Mouse (Mus musculus): ENCODE measurements around the gene Batf.

DNA sequence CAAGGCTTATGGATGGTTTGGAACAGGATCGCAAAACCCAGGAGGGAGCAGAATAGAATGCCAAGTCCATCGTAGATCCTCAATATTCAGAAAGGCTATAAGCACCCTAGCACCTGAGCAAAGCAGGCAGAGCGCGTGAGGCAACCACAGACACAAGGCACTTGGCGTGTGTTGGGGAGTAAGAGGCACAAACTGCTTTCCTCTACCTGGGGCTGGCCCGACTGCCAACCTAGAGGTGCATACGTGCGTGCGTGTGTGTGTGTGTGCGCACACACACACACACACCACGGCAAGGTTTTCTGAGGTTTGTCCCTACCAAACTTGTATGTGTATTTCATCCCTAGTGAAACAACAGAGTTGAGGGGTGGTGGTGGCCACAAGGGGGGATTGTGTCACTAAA lies 20.9 kb downstream of the Batf start:
- no peak for TF ChIP-seq CTCF (IDR thresholded peaks at IDR 0.05; ENCODE audit: insufficient read depth, low read depth, low read length)
- no peak for TF ChIP-seq POLR2A (IDR thresholded peaks at IDR 0.05; ENCODE audit: insufficient read depth, low read depth, low read length)
